Mouse (Mus musculus): ENCODE data around the gene Tubd1.

GRCm38 (mm10) chr11:86581250-86581753, 36.5 kb downstream of the Tubd1 start:
- TF ChIP-seq CTCF (IDR thresholded peaks at IDR 0.05; ENCODE audit: control insufficient read depth, insufficient read depth, insufficient read length) (no peak), MAX (IDR thresholded peaks at IDR 0.05) (no peak)
